Mouse (Mus musculus): ENCODE measurements around the gene Pias4. TPM values are rescaled to one million over a fixed set of nuclear protein-coding genes. Genes with fewer than 3 reads are reported as not detected.
"Not testable (repeated sequence)": the region's sequence is repeated elsewhere in the genome, so short reads cannot be mapped to it uniquely, and the experiment has no call there.

Gene Pias4
- polyA plus RNA-seq, 1 experiment from 2014 or later, result 61.2 TPM

- under 1% methylated on average over 77 of the region's 77 CpGs for WGBS
- H3K4me1 ChIP-seq (replicated peaks), result peaks cover 67% of the 10 kb centered on the region
- peak; percentile 78 for ATAC-seq (ENCODE audit: low FRiP score, low read depth)
- peaks cover 42% of the 10 kb centered on the region for H3K36me3 ChIP-seq
- peak within 1 kb of the TSS; percentile 91 for H3K9ac ChIP-seq
- peak within 1 kb of the TSS; percentile 89 for H3K4me3 ChIP-seq
- H3K9me3 ChIP-seq, result no peaks in the 10 kb centered on the region
- peak within 1 kb of the TSS; percentile 83 for H3K4me2 ChIP-seq
- no peaks in the 10 kb centered on the region for H3K27me3 ChIP-seq
- peak within 1 kb of the TSS; percentile 90 for H3K27ac ChIP-seq (replicated peaks)
These were observed 8.9 kb upstream of the Pias4 start, which contains the start of gene Eef2 for GRCm38 (mm10) chr10:81176466-81177271. Eef2 (plus strand) TSS chr10:81176631.

- 5% methylated on average over 13 of the region's 13 CpGs for WGBS
- H3K27ac ChIP-seq (replicated peaks), result peak overlapping the region; percentile 90
- no peaks in the 10 kb centered on the region for H3K9me3 ChIP-seq
- peak overlapping the region; percentile 83 for H3K4me2 ChIP-seq
- H3K27me3 ChIP-seq, result no peaks in the 10 kb centered on the region
- peak overlapping the region; percentile 39 for H3K9ac ChIP-seq
- peaks cover 35% of the 10 kb centered on the region for H3K36me3 ChIP-seq
- no peak for ATAC-seq (ENCODE audit: low FRiP score, low read depth)
- peaks cover 64% of the 10 kb centered on the region for H3K4me1 ChIP-seq (replicated peaks)
- H3K4me3 ChIP-seq, result peak overlapping the region; percentile 89
These were observed 8.3 kb upstream of the Pias4 start for GRCm38 (mm10) chr10:81175936-81176465.

GRCm38 (mm10) chr10:81175345-81175701 lies 7.6 kb upstream of the Pias4 start:
- ATAC-seq (ENCODE audit: low FRiP score, low read depth); H3K9me3 ChIP-seq; H3K9ac ChIP-seq; H3K27me3 ChIP-seq: not testable (repeated sequence)
- peak overlapping the region; percentile 34 for H3K4me3 ChIP-seq
- peaks cover 64% of the 10 kb centered on the region for H3K4me1 ChIP-seq (replicated peaks)
- peak overlapping the region; percentile 83 for H3K4me2 ChIP-seq
- H3K36me3 ChIP-seq, result peaks cover 29% of the 10 kb centered on the region
- WGBS, result 11% methylated on average over 4 of the region's 4 CpGs
- H3K27ac ChIP-seq (replicated peaks), result peak overlapping the region; percentile 90

- peak overlapping the region; percentile 90 for H3K27ac ChIP-seq (replicated peaks)
- WGBS, result 2% methylated on average over 29 of the region's 29 CpGs
- H3K4me2 ChIP-seq, result peak overlapping the region; percentile 83
- peaks cover 63% of the 10 kb centered on the region for H3K4me1 ChIP-seq (replicated peaks)
- peak overlapping the region; percentile 35 for H3K9ac ChIP-seq
- no peaks in the 10 kb centered on the region for H3K27me3 ChIP-seq
- peak; percentile 71 for ATAC-seq (ENCODE audit: low FRiP score, low read depth)
- H3K9me3 ChIP-seq, result no peaks in the 10 kb centered on the region
- peak overlapping the region; percentile 34 for H3K4me3 ChIP-seq
- peaks cover 23% of the 10 kb centered on the region for H3K36me3 ChIP-seq
These were observed 7.1 kb upstream of the Pias4 start for GRCm38 (mm10) chr10:81174617-81175344.

GRCm38 (mm10) chr10:81173132-81173531 lies 5.4 kb upstream of the Pias4 start:
- Histone ChIP-seq H3K9ac (peak overlapping the region; percentile 40; the same call in 1 of the 2 replicates), H3K36me3 (peaks cover 7% of the 10 kb centered on the region), H3K9me3 (no peaks in the 10 kb centered on the region), H3K4me2 (peak overlapping the region; percentile 49), H3K4me3 (peak overlapping the region; percentile 13; the same call in 1 of the 2 replicates), H3K27ac (replicated peaks) (peak overlapping the region; percentile 90), H3K4me1 (replicated peaks) (peaks cover 59% of the 10 kb centered on the region), H3K27me3 (no peaks in the 10 kb centered on the region)
- ATAC-seq (ENCODE audit: low FRiP score, low read depth), result peak; percentile 5; the same call in 1 of the 2 replicates
- WGBS, result 3% methylated on average over 21 of the region's 21 CpGs

DNA sequence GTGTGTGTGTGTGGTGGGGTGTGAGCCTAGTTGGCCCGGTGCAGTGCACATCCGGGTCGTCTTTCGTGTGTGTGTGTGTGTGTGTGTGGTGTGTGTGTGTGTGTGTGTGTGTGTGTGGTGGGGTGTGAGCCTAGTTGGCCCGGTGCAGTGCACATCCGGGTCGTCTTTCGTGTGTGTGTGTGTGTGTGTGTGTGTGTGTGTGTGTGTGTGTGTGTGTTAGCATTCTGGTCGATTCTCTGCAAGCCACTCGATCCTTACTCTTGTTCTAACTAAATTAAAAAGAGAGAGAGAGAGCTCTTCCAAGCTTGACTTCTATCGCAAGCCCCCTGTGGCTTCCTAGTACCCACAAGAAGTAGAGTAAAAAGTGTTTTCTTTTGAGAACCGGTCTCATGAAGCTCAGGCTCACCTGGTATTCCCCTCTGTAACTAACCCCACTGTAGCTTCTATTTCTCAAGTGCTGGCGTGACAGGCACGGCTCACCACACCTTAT lies 1.7 kb upstream of the Pias4 start:
- peak overlapping the region; percentile 70 for H3K27ac ChIP-seq (replicated peaks)
- not testable (repeated sequence) for H3K27me3 ChIP-seq; ATAC-seq (ENCODE audit: low FRiP score, low read depth); H3K9ac ChIP-seq; H3K4me3 ChIP-seq; H3K9me3 ChIP-seq; H3K36me3 ChIP-seq
- 41% methylated on average over 6 of the region's 14 CpGs for WGBS
- H3K4me2 ChIP-seq, result peak overlapping the region; percentile 87; the same call in 1 of the 2 replicates
- peaks cover 58% of the 10 kb centered on the region for H3K4me1 ChIP-seq (replicated peaks)

DNA sequence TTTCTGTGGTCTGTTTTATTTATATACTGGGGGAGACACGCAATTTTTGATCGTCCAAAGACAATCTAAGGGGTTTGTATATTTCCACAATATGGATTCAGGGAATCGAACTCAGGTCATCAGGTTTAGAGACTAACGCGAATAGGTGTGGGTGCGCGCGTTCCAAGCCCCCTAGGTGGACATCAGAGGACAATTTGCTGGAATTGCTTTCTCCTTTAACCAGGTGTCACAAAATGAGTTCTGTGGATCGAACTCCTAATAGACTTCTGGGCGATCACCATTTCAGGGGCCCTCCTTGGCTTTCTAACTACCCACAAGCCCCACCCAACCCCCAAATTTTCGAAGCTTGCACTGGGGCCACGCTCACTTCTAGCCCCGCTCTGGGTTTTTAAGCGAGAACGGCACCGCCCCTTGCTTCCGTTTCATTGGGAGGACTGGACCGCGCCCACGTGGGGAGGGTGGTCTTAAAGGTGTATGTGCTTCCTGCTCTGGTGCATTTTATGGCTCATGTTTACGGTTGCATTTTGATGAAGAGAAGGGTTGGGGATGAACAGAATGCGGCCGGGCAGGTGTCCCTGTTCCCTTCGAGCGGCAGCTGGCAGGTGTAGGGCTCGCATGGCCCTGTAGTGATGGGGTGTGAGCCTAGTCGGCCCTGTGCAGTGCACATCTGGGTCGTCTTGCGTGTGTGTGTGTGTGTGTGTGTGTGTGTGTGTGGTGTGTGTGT lies 960 bp upstream of the Pias4 start:
- WGBS, result 3% methylated on average over 29 of the region's 29 CpGs
- ATAC-seq (ENCODE audit: low FRiP score, low read depth), result no peak

GRCm38 (mm10) chr10:81168087-81168431 lies 336 bp upstream of the Pias4 start:
- peak overlapping the region; percentile 87 for H3K4me2 ChIP-seq
- ATAC-seq (ENCODE audit: low FRiP score, low read depth), result peak; percentile 50
- H3K4me3 ChIP-seq, result peak overlapping the region; percentile 76
- no peaks in the 10 kb centered on the region for H3K9me3 ChIP-seq
- peaks cover 6% of the 10 kb centered on the region; the same call in 1 of the 2 replicates for H3K36me3 ChIP-seq
- peak overlapping the region; percentile 79 for H3K27ac ChIP-seq (replicated peaks)
- H3K9ac ChIP-seq, result peak overlapping the region; percentile 49; the same call in 1 of the 2 replicates
- H3K27me3 ChIP-seq, result no peaks in the 10 kb centered on the region
- H3K4me1 ChIP-seq (replicated peaks), result peaks cover 45% of the 10 kb centered on the region
- 10% methylated on average over 5 of the region's 5 CpGs for WGBS

More for the DNA sequence above, 960 bp upstream of the Pias4 start:
- peak overlapping the region; percentile 76 for H3K4me3 ChIP-seq
- no peaks in the 10 kb centered on the region for H3K27me3 ChIP-seq
- H3K4me2 ChIP-seq, result peak overlapping the region; percentile 87
- H3K9me3 ChIP-seq, result no peaks in the 10 kb centered on the region
- peaks cover 51% of the 10 kb centered on the region for H3K4me1 ChIP-seq (replicated peaks)
- peaks cover 3% of the 10 kb centered on the region; the same call in 1 of the 2 replicates for H3K36me3 ChIP-seq
- H3K27ac ChIP-seq (replicated peaks), result peak overlapping the region; percentile 79
- H3K9ac ChIP-seq, result peak overlapping the region; percentile 49

GRCm38 (mm10) chr10:81165118-81165517 lies 2.6 kb downstream of the Pias4 start:
- Histone ChIP-seq H3K9ac (no peak overlapping the region), H3K4me3 (no peak overlapping the region), H3K9me3 (no peaks in the 10 kb centered on the region), H3K27me3 (no peaks in the 10 kb centered on the region), H3K4me2 (no peak overlapping the region), H3K4me1 (replicated peaks) (peaks cover 53% of the 10 kb centered on the region), H3K27ac (replicated peaks) (no peak overlapping the region), H3K36me3 (peaks cover 16% of the 10 kb centered on the region)
- ATAC-seq (ENCODE audit: low FRiP score, low read depth), result no peak
- 76% methylated on average over 8 of the region's 8 CpGs for WGBS

GRCm38 (mm10) chr10:81162318-81162652 lies 5.4 kb downstream of the Pias4 start:
- ATAC-seq (ENCODE audit: low FRiP score, low read depth), result no peak
- Histone ChIP-seq H3K27me3 (no peaks in the 10 kb centered on the region), H3K27ac (replicated peaks) (no peak overlapping the region), H3K4me3 (no peak overlapping the region), H3K9me3 (no peaks in the 10 kb centered on the region), H3K4me2 (no peak overlapping the region), H3K36me3 (peaks cover 32% of the 10 kb centered on the region), H3K4me1 (replicated peaks) (peaks cover 39% of the 10 kb centered on the region), H3K9ac (no peak overlapping the region)
- WGBS, result 60% methylated on average over 2 of the region's 2 CpGs

- Histone ChIP-seq H3K9ac (no peak overlapping the region), H3K27me3 (no peaks in the 10 kb centered on the region), H3K4me2 (no peak overlapping the region), H3K4me3 (no peak overlapping the region), H3K9me3 (no peaks in the 10 kb centered on the region), H3K36me3 (peaks cover 38% of the 10 kb centered on the region), H3K27ac (replicated peaks) (no peak overlapping the region), H3K4me1 (replicated peaks) (peaks cover 35% of the 10 kb centered on the region)
- ATAC-seq (ENCODE audit: low FRiP score, low read depth), result no peak
- WGBS, result 72% methylated on average over 8 of the region's 8 CpGs
These were observed 6.0 kb downstream of the Pias4 start for GRCm38 (mm10) chr10:81161602-81162317.
